Mouse (Mus musculus): ENCODE measurements around the gene Ctsa. TPM values are rescaled to one million over a fixed set of nuclear protein-coding genes. Genes with fewer than 3 reads are reported as not detected.
"Not testable (repeated sequence)": the region's sequence is repeated elsewhere in the genome, so short reads cannot be mapped to it uniquely, and the experiment has no call there.

Ctsa gene
- polyA plus RNA-seq, 1 experiment from 2014 or later: 98.9 TPM

DNA sequence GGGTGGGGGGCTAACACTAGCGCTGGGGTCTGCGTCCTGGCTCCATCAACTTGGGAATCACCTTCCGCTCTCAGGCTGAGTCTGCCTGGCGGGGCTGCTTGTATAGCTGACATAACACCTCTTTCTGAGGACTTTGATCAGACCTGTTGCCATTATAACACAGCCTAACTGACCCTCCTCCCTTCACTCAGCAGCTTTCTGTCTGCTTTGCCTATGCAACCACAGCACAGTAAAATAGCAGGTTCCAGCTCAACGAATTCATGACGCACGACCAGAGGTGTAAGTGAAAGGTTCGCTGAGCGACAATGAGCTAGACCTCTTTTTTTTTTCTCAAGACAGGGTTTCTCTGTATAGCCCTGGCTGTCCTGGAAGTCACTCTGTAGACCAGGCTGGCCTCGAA, 1.6 kb upstream of the Ctsa start:
- Histone ChIP-seq H3K9me3 (ENCODE audit: control insufficient read depth, low read length) (no peaks in the 10 kb centered on the region), H3K27ac (ENCODE audit: low read length) (no peak overlapping the region), H3K4me3 (replicated peaks; ENCODE audit: low read length) (no peak overlapping the region), H3K4me2 (ENCODE audit: low read length) (no peak overlapping the region), H3K36me3 (ENCODE audit: control insufficient read depth, insufficient read depth) (peaks cover 9% of the 10 kb centered on the region; the same call in 1 of the 2 replicates), H3K27me3 (replicated peaks; ENCODE audit: control insufficient read depth, insufficient read depth, low read length) (no peaks in the 10 kb centered on the region), H3K4me1 (replicated peaks; ENCODE audit: control insufficient read depth, insufficient read depth, low read length) (peaks cover 20% of the 10 kb centered on the region), H3K9ac (replicated peaks; ENCODE audit: low read depth, low read length) (no peak overlapping the region)
- no peak for ATAC-seq
- 82% methylated on average over 10 of the region's 10 CpGs for WGBS

DNA sequence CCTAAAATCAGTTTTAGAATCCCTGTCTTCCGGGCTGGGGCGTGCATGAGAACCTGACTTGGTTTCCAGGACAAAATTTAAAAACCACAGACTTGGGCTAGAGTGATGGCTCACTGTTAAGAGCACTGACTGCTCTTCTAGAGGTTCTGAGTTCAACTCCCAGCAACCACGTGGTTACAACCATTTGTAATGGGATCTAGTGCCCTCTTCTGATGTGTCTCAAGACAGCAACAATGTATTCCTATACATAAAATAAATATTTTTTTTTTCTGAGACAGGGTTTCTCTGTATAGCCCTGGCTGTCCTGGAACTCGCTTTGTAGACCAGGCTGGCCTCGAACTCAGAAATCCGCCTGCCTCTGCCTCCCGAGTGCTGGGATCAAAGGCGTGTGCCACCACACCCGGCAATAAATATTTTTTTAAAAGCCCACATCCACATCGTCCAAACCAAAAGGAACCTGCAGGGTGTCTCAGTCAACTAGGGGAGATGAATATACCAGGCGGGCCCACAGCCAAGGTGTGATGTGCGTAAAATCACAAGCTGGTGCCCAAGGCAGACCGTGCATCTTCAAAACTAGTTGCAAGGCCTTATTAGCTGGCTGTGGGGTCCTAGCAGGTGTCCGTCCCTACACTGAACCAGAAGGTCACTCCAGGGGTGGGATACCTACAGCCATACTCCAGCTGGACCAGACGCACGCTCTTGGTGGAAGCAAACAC, 483 bp upstream of the Ctsa start:
- ATAC-seq: no peak
- Histone ChIP-seq H3K36me3 (ENCODE audit: control insufficient read depth, insufficient read depth) (peaks cover 8% of the 10 kb centered on the region; the same call in 1 of the 2 replicates), H3K4me3 (replicated peaks; ENCODE audit: low read length) (peak overlapping the region; percentile 82), H3K4me2 (ENCODE audit: low read length) (peak overlapping the region; percentile 98), H3K27ac (ENCODE audit: low read length) (peak overlapping the region; percentile 82), H3K27me3 (replicated peaks; ENCODE audit: control insufficient read depth, insufficient read depth, low read length) (no peaks in the 10 kb centered on the region), H3K9me3 (ENCODE audit: control insufficient read depth, low read length) (no peaks in the 10 kb centered on the region), H3K9ac (replicated peaks; ENCODE audit: low read depth, low read length) (peak overlapping the region; percentile 86), H3K4me1 (replicated peaks; ENCODE audit: control insufficient read depth, insufficient read depth, low read length) (peaks cover 20% of the 10 kb centered on the region)
- WGBS: 61% methylated on average over 16 of the region's 16 CpGs

- ATAC-seq: peak; percentile 71
- WGBS: under 1% methylated on average over 29 of the region's 31 CpGs
These were observed 764 bp downstream of the Ctsa start, which contains the start of gene Neurl2 for GRCm38 (mm10) chr2:164833314-164833959. Gene Neurl2, minus strand, starts transcription at chr2:164833456.

GRCm38 (mm10) chr2:164834531-164834930, 1.9 kb downstream of the Ctsa start:
- H3K4me3 ChIP-seq (replicated peaks; ENCODE audit: low read length): peak overlapping the region; percentile 82
- H3K27ac ChIP-seq (ENCODE audit: low read length): no peak overlapping the region
- H3K27me3 ChIP-seq (replicated peaks; ENCODE audit: control insufficient read depth, insufficient read depth, low read length): no peaks in the 10 kb centered on the region
- H3K9ac ChIP-seq (replicated peaks; ENCODE audit: low read depth, low read length): peak overlapping the region; percentile 86; the same call in 1 of the 2 replicates
- no peak for ATAC-seq
- WGBS: 48% methylated on average over 8 of the region's 8 CpGs
- H3K36me3 ChIP-seq (ENCODE audit: control insufficient read depth, insufficient read depth): peaks cover 1% of the 10 kb centered on the region; the same call in 1 of the 2 replicates
- H3K4me2 ChIP-seq (ENCODE audit: low read length): peak overlapping the region; percentile 98
- H3K9me3 ChIP-seq (ENCODE audit: control insufficient read depth, low read length): no peaks in the 10 kb centered on the region
- H3K4me1 ChIP-seq (replicated peaks; ENCODE audit: control insufficient read depth, insufficient read depth, low read length): peaks cover 20% of the 10 kb centered on the region

More at GRCm38 (mm10) chr2:164833314-164833959, 764 bp downstream of the Ctsa start, which contains the start of gene Neurl2:
- Histone ChIP-seq H3K4me3 (replicated peaks; ENCODE audit: low read length) (peak within 1 kb of the TSS; percentile 82), H3K27me3 (replicated peaks; ENCODE audit: control insufficient read depth, insufficient read depth, low read length) (no peaks in the 10 kb centered on the region), H3K4me2 (ENCODE audit: low read length) (peak within 1 kb of the TSS; percentile 98), H3K4me1 (replicated peaks; ENCODE audit: control insufficient read depth, insufficient read depth, low read length) (peaks cover 20% of the 10 kb centered on the region), H3K9ac (replicated peaks; ENCODE audit: low read depth, low read length) (peak within 1 kb of the TSS; percentile 86), H3K9me3 (ENCODE audit: control insufficient read depth, low read length) (no peaks in the 10 kb centered on the region), H3K36me3 (ENCODE audit: control insufficient read depth, insufficient read depth) (no peaks in the 10 kb centered on the region; the same call in 1 of the 2 replicates), H3K27ac (ENCODE audit: low read length) (peak within 1 kb of the TSS; percentile 82)

GRCm38 (mm10) chr2:164835164-164835563, 2.5 kb downstream of the Ctsa start:
- 95% methylated on average over 4 of the region's 4 CpGs for WGBS
- no peak overlapping the region for H3K4me2 ChIP-seq (ENCODE audit: low read length)

GRCm38 (mm10) chr2:164845782-164846181, 13.1 kb downstream of the Ctsa start:
- Histone ChIP-seq H3K4me1 (replicated peaks; ENCODE audit: control insufficient read depth, insufficient read depth, low read length) (no peaks in the 10 kb centered on the region), H3K4me3 (replicated peaks; ENCODE audit: low read length) (no peak overlapping the region), H3K9me3 (ENCODE audit: control insufficient read depth, low read length) (no peaks in the 10 kb centered on the region), H3K27ac (ENCODE audit: low read length) (no peak overlapping the region), H3K27me3 (replicated peaks; ENCODE audit: control insufficient read depth, insufficient read depth, low read length) (no peaks in the 10 kb centered on the region), H3K4me2 (ENCODE audit: low read length) (no peak overlapping the region), H3K36me3 (ENCODE audit: control insufficient read depth, insufficient read depth) (no peaks in the 10 kb centered on the region), H3K9ac (replicated peaks; ENCODE audit: low read depth, low read length) (no peak overlapping the region)
- 52% methylated on average over 3 of the region's 3 CpGs for WGBS
- ATAC-seq: no peak

More at GRCm38 (mm10) chr2:164835164-164835563, 2.5 kb downstream of the Ctsa start:
- no peak overlapping the region for H3K4me3 ChIP-seq (replicated peaks; ENCODE audit: low read length)
- no peaks in the 10 kb centered on the region for H3K27me3 ChIP-seq (replicated peaks; ENCODE audit: control insufficient read depth, insufficient read depth, low read length)
- no peaks in the 10 kb centered on the region for H3K9me3 ChIP-seq (ENCODE audit: control insufficient read depth, low read length)
- peaks cover 2% of the 10 kb centered on the region; the same call in 1 of the 2 replicates for H3K36me3 ChIP-seq (ENCODE audit: control insufficient read depth, insufficient read depth)
- ATAC-seq: no peak
- H3K9ac ChIP-seq (replicated peaks; ENCODE audit: low read depth, low read length): no peak overlapping the region
- H3K4me1 ChIP-seq (replicated peaks; ENCODE audit: control insufficient read depth, insufficient read depth, low read length): peaks cover 20% of the 10 kb centered on the region
- no peak overlapping the region for H3K27ac ChIP-seq (ENCODE audit: low read length)

DNA sequence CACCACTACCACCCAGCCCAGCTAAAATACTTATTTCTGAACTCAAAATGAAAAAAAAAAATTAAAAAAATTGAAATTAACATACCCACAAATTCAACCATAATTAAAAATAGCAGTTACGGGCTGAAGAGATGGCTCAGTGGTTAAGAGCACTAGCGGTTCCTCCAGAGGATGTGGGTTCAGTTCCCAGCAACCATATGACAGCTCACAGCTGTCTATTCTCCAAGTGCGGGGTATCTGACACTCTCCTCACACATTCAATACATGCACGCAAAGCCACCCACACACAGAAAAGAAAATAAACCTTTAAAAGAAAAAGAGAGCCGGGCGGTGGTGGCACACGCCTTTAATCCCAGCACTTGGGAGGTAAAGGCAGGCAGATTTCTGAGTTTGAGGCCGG, 17.4 kb downstream of the Ctsa start:
- H3K4me2 ChIP-seq (ENCODE audit: low read length): no peak overlapping the region
- H3K4me1 ChIP-seq (replicated peaks; ENCODE audit: control insufficient read depth, insufficient read depth, low read length): no peaks in the 10 kb centered on the region
- no peaks in the 10 kb centered on the region for H3K36me3 ChIP-seq (ENCODE audit: control insufficient read depth, insufficient read depth)
- peaks cover 6% of the 10 kb centered on the region; the same call in 1 of the 2 replicates for H3K27me3 ChIP-seq (replicated peaks; ENCODE audit: control insufficient read depth, insufficient read depth, low read length)
- 89% methylated on average over 8 of the region's 8 CpGs for WGBS
- ATAC-seq: no peak
- H3K9ac ChIP-seq (replicated peaks; ENCODE audit: low read depth, low read length): no peak overlapping the region
- H3K9me3 ChIP-seq (ENCODE audit: control insufficient read depth, low read length): no peaks in the 10 kb centered on the region
- no peak overlapping the region for H3K4me3 ChIP-seq (replicated peaks; ENCODE audit: low read length)
- H3K27ac ChIP-seq (ENCODE audit: low read length): no peak overlapping the region

- H3K9me3 ChIP-seq (ENCODE audit: control insufficient read depth, low read length); H3K4me2 ChIP-seq (ENCODE audit: low read length); H3K36me3 ChIP-seq (ENCODE audit: control insufficient read depth, insufficient read depth); ATAC-seq; H3K27ac ChIP-seq (ENCODE audit: low read length); H3K4me3 ChIP-seq (replicated peaks; ENCODE audit: low read length); H3K9ac ChIP-seq (replicated peaks; ENCODE audit: low read depth, low read length): not testable (repeated sequence)
- Histone ChIP-seq H3K27me3 (replicated peaks; ENCODE audit: control insufficient read depth, insufficient read depth, low read length) (peaks cover 24% of the 10 kb centered on the region), H3K4me1 (replicated peaks; ENCODE audit: control insufficient read depth, insufficient read depth, low read length) (peaks cover 14% of the 10 kb centered on the region)
- 82% methylated on average over 5 of the region's 5 CpGs for WGBS
These were observed 22.9 kb downstream of the Ctsa start for GRCm38 (mm10) chr2:164855572-164855971.

GRCm38 (mm10) chr2:164856309-164857100, 23.8 kb downstream of the Ctsa start:
- ATAC-seq: peak; percentile 30; the same call in 1 of the 2 replicates
- WGBS: under 1% methylated on average over 42 of the region's 42 CpGs

More at GRCm38 (mm10) chr2:164856309-164857100, 23.8 kb downstream of the Ctsa start:
- peak overlapping the region; percentile 44 for H3K9ac ChIP-seq (replicated peaks; ENCODE audit: low read depth, low read length)
- H3K4me3 ChIP-seq (replicated peaks; ENCODE audit: low read length): peak overlapping the region; percentile 45
- H3K9me3 ChIP-seq (ENCODE audit: control insufficient read depth, low read length): no peaks in the 10 kb centered on the region
- H3K4me1 ChIP-seq (replicated peaks; ENCODE audit: control insufficient read depth, insufficient read depth, low read length): peaks cover 14% of the 10 kb centered on the region
- H3K27me3 ChIP-seq (replicated peaks; ENCODE audit: control insufficient read depth, insufficient read depth, low read length): peaks cover 24% of the 10 kb centered on the region
- H3K36me3 ChIP-seq (ENCODE audit: control insufficient read depth, insufficient read depth): no peaks in the 10 kb centered on the region
- no peak overlapping the region for H3K27ac ChIP-seq (ENCODE audit: low read length)
- peak overlapping the region; percentile 67 for H3K4me2 ChIP-seq (ENCODE audit: low read length)
